Mouse (Mus musculus): Measurements from ENCODE around the gene Lypla2.

Gene Lypla2

DNA sequence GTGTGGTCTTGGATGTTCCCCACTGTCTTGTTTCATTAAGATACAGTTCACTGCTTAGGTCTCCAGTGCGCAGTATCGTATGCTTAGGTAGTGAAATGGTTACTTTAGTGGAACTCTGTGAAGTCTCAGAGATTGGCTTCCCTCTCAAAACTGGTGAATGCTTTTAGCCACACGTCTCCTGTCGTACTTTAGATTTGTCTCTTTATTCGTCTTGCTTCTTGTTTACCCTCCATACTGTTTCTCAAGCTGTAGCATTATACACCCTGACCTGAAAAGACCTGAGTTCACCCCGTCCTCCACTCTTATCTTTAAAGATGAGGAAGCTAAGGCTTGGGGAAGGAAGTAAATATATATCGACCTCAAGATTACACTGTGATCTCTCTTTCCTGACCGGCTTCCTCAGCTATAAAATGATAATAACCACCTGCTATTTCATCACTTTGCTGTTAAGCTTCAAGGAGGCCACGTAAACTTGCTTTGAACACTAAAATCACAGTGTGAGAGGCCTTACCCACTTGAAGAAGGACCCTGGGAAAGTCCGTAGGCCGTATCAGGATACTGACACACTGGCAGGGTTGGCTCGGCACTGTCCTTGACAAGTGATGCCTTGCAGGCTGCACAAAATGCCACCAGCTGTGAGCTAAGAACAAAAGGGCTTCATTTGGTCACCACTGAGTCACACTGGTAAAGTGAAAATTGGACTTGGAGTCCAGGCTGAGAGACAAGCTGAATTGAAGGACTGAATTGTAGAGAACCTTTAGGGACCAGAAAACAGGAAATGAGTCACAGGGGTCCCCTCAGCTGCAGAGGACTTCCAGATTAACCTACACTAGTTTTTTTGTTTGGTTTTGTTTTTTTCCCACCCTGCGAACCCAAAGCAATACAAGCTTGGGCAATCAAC lies 735 bp upstream of the Lypla2 start:
- DNase-seq (ENCODE audit: low read depth) = peak; percentile 73

DNA sequence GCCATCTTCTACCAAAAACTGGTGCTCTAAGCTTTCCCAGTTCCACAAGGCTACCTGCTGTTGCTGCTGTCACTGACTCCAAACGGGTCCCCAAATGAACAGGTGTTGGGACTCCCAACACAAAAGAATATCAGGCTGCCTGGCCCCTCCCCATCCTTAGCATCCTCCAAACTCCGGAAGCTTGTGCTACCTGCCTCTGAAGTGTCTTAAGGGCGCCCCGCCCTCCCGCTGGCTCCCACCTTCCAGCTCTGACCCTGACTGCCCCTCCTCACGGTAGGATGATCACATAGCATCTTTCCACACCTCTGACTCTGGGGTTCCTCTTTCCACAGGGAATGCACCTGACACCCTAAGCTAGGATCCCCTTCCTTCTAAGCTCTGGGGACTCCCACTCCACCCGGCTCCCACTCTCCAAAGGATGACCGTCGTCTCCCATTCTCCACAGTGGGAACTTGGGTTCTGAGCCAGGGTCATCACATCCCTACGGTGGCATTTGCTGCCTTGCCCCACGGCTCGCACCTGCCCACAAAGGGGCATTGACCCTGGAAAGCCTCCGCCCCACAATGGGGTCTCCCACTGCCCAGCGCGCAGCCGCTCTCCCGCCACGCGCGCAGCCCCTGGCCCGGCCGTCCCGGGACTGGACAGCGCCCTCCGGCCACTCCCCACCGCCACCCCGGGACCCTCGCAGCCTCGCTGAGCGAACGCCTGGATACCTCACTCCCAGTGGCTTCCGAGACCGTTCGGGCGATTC lies 446 bp downstream of the Lypla2 start:
- DNase-seq (ENCODE audit: low read depth) = no peak

DNA sequence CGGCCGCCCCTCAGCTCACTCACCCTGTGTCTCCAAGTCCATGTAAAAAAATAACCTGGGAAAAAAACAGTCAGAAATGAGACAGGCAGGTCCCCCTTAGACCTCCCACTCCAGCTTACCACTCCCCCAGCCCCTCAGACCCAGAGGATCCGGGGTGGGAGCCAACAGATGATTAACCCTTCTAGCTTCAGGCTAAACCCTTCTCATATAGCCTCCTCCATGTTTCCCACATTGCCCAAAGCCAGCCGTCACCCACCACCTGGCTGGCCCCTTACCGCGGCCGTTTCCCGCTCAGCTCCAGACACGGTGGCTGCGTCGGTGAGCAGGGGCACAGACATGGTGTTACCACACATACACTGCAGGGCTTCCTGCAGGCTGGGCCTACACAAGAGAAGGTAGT lies 1.8 kb downstream of the Lypla2 start:
- no peak for DNase-seq (ENCODE audit: low read depth)

DNA sequence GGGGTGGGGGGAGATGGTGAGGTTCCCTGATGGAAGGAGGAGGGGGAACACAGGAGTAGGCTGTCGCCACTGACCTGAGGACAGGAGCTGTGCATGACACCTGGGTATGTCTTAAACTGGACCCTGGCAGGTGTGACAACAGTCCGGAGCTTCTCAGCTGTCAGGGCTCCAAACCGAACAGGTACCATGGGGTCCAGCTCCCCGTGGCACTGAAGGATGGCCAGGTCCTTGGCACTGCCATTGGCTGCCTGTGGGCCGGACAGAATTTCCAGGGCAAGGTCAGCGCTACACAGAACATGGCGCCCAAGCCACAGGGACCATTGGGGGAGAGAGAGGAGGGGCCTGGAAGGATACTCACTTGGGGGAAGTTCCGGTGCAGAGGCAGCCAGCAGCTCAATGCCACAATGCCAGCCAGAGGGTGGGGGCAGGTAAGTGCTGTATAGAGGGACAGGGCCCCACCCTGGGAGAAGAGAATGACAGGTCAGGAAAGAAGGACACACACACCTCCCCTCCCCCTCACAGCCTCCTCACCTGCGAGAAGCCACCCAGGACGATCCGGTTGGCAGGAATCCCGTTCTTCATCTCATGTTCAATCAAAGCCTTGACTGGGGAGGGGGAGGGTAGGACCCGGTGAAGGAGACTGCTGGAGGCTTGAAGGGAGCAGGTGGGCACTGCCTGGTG lies 3.2 kb downstream of the Lypla2 start:
- DNase-seq (ENCODE audit: low read depth) = no peak

DNA sequence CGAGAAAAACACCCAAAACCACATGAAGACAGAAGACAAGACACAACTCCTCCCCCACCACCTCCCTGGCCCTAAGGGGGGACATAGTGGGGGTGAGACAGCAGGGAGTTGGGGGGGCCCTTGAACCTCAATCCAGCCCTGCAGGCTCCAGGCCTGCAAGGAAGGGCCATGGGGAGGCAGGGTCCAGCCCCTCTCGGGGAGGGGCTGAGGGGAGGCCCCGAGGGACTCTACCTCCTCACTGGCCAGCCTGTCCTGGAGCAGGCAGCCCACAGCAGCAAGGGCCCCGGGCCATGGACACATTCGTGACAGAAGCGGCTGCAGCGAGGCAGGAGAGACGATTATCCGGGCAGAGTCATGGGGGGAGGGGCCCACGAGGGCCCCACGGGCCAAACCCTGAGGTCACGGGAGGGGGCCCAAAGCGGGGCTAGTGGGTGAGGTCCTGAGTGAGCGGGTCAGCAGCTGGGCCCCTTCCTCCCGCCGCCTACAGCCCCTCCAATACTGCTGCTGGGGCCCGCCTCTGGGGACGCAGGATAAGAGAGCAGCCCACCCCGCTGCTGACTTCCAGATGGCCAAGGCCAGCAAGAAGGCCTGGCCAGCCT lies 4.1 kb downstream of the Lypla2 start:
- DNase-seq (ENCODE audit: low read depth) = no peak

DNA sequence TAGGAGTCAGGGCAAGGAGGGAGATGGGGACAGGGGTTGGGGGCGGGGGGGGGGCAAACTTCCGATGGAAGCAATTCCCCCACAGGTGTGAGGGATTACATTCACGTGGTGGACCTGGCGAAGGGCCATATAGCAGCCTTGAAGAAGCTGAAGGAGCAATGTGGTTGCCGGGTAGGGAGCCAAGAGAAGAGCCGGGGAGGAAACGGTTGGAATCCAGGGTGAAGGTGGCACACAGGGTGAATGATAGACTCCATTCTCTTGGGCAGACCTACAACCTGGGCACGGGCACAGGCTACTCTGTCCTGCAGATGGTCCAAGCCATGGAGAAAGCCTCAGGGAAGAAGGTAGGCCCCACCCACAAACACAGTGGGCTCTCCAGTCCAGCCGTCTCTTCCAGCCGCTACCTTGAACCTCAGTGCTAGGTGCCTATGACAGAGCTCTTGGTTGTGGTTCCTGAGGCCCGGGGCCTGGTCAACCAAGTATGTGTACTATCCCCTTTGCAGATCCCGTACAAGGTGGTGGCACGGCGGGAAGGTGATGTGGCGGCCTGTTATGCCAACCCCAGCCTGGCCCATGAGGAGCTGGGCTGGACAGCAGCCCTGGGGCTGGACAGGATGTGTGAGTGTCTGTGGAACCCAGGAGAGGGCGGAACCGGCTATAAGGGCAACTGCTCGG lies 5.2 kb downstream of the Lypla2 start:
- DNase-seq (ENCODE audit: low read depth) = no peak

DNA sequence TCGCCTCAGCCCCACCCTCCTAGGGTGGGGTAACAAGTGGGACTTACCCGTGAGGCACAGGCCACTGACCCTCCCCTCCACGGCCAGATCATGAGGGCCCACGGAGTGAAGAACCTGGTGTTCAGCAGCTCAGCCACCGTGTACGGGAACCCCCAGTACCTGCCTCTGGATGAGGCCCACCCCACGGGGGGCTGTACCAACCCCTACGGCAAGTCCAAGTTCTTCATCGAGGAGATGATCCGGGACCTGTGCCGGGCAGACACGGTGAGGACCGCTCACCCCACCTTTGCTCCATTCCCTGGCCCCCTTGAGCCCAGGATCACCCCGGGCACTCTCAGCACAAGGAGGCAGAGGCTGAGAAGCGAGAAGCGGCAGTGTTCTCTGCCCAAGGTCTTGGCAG lies 6.1 kb downstream of the Lypla2 start:
- no peak for DNase-seq (ENCODE audit: low read depth)

DNA sequence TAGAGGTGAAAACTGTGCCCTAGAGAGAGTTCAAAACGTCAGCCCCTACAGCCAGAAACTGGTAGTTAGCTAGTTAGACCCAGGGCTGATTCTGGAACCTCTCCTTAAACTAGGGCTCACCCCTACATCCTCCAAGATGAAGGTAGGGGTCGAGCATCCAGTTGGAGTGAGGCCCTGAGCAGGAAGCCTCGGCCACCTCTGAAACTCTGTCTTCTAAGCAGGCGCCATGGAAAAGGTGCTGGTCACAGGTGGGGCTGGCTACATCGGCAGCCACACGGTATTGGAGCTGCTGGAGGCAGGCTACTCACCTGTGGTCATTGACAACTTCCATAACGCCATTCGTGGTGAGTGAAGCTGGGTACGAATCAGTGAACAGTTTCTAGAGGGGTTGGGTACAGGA lies 7.3 kb downstream of the Lypla2 start:
- DNase-seq (ENCODE audit: low read depth) = no peak

DNA sequence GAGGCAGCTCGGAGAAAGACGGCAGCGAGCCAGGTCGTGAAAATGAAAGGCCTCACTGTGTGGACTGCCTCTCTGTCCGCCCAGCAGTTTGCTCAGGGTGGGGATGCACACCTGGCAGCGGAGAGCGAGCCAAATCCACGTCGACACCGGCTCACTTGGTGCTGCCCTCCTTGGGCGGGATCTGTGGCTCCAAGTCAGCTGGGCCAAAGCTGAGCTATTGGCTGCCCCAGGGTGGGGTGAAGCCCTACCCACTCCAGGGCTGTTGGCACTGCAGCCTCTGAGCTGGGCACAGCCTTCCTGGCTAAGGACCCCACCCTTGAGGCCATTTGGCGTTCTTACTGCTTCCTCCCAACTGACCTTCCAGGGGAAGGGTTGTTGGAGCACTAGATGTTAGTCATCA lies 8.0 kb downstream of the Lypla2 start:
- DNase-seq (ENCODE audit: low read depth) = peak; percentile 84

DNA sequence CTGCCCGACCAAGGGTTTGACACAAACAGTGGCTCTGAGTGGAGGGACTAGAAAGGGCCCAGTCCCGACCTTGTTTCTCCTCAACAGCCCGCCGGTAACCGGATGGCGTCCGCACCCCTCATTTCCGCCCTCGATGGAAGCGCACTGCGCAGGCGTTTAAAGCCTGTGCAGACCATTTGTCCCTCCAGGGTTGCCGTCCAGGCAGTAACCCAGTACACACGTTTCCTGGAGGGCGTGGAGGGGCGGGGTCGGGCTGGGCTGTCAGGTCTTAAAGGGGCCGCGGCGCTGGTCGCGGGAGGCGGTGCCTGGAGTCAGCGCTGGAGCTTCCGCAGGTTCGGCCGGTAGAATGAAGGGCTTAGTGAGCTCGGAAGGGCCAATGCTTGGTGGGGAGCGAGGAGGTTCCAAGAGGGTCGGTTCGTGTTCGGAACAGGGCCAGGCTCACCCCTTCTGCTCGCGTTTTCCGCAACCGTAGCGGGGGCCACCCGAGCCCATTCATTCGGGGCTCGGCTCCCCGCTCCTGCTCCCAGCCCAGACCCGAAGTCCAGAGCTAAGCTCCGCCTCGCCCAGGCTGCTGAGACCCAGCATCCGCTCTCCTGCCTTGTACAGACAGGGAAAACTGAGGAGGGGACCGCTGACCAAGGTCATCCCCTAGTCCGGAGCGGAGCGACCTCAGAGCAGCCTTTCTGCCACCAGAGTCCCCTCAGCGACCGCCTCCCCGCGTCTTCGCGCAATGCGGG lies 8.8 kb downstream of the Lypla2 start, which contains the start of gene Gale:
Gene Gale (plus strand): TSS at position 271 of the 737 bp plus-strand sequence.
- peak; percentile 99 for DNase-seq (ENCODE audit: low read depth)

DNA sequence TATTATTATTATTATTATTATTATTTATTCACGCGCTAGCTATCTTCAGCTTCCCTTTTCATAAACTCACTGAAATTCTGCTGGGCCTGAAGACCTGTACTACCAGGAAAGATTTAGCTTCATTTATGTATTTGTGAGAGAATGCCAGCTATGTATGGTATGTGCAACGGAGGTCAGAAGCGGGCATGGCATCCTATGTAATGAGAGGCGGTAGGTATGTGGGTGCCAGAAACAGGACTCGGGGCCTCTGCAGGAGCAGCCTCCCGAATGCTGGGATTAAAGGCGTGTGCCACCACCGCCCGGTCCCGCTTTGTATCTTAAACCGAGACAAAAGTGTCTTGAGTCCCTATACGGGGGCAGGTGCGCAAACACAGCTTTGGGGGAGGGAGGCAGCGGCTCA lies 9.5 kb downstream of the Lypla2 start:
- no peak for DNase-seq (ENCODE audit: low read depth)

DNA sequence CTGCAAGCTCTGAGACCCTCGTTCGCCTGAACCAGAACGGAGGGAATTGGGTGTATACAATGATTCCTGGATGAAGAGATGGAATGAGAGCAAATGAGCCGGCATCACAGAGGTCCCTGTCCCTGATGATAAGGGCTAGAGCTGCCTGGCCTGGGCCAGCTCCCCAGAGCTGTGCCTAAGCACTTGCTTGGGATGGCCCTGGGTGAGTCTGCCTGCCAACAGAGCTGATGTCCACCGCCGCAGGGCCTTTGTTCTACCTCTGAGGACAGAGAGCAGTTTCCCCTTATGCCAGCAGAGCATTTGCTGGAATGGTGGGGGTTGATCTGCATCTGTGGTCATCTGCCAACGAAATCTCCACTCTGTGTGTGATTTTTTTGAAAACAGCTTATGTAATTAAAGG lies 10.2 kb downstream of the Lypla2 start:
- no peak for DNase-seq (ENCODE audit: low read depth)

DNA sequence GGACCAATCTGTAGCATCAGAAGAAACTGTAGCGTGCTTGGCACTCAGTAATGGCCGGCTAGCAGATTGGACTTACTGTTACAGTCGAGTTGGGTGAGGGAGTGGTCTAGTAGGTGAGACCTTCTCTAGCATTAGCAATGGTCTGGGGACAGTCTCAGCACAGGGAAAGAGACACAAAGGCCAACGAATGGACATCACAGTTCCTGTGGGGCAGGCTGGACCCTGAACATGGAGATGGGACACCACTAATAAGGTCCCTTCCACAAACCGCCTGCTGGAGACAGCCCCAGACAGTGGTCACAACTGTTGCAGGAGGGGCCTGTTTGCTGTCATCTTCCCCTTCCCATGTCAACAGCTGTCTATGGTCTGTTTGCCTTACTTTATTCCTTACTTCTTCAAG lies 10.7 kb downstream of the Lypla2 start:
- DNase-seq (ENCODE audit: low read depth) = no peak

DNA sequence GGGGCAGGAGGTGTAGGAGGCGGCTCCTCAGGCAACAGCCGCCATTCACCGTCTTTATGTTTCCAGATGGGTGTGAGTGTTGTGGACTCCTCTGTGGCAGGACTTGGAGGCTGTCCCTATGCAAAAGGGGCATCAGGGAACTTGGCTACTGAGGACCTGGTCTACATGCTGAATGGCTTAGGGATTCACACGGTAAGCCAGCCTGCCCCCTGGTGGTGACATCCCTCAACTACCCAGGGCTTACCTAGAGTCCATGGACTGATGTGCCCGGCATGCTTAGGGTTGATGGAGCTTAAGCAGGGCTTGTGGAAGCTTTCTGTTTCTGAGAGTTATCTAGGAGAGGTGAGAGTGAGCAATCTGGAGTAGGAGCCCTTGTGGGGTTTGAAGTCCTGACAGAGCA lies 11.7 kb downstream of the Lypla2 start:
- DNase-seq (ENCODE audit: low read depth) = peak; percentile 86

DNA sequence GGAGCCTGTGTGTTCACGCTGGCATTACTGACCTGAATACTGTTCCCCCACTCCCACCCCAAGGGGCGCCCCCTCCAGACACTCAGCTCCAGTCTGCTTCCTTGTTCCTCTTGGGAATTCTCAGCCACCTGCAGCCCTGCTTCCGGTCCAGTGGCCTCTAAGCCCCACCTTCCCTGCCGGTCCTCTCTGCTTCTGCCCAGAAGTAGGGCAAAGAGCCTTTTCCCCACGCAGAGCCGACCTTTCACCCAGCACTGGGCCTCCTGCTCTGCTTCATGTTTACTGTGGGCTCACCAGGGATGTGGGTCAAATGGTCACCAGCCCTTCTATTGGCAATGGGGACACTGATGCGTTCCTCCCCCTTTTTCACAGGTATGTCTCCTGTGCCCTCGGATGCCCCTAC lies 14.1 kb downstream of the Lypla2 start:
- no peak for DNase-seq (ENCODE audit: low read depth)

DNA sequence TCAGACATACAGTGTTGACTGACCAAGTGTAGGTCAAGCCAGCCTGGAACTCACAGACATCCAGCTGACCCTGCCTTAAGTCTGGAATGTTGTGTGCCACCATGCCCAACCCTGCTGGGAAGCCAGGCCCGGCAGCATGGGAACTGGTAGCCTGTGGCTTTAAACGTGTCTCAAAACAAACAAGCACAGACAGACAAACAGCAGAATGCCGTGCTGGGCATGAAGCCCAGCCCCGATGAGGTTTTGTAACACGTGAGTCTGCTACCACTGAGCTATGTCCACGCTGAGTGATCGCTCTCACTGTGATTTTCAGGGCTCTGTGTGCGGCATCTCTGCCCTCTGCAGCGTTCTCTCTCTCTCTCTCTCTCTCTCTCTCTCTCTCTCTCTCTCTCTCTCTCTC lies 16.5 kb downstream of the Lypla2 start:
- no peak for DNase-seq (ENCODE audit: low read depth)

DNA sequence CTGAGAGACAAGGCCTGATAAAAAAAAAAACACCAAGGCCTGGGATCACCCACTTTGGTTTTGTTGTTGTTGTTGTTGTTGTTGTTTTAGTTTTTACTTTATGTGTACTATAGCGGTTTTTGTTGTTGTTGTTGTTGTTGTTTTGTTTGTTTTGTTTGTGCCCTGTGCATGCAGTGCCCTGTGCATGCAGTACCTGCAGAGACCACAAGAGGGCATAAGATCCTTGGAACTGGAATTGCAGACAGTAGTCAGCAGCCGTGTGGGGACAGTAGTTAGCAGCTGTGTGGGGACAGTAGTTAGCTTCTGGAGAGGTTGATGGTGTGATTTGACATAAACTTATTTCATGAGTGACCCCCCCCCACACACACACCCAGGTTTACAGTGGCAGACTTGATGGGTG lies 18.2 kb downstream of the Lypla2 start:
- DNase-seq (ENCODE audit: low read depth) = peak; percentile 75

DNA sequence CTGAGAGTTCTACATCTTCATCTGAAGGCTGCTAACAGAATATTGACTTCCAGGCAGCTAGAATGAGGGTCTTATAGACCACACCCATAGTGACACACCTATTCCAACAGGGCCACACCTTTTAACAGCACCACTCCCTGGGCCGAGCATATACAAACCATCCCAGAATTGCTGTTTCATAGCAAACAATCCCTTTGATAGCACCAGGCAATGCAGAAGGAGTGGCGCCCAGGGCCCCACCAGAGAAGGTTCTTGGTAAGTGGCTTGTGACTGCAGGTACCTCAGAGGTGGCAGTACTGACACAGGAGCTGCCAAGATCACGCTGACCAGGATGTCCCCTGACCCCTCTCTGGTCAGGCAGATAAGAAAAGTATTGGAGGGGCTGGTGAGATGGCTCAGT lies 19.2 kb downstream of the Lypla2 start:
- no peak for DNase-seq (ENCODE audit: low read depth)

DNA sequence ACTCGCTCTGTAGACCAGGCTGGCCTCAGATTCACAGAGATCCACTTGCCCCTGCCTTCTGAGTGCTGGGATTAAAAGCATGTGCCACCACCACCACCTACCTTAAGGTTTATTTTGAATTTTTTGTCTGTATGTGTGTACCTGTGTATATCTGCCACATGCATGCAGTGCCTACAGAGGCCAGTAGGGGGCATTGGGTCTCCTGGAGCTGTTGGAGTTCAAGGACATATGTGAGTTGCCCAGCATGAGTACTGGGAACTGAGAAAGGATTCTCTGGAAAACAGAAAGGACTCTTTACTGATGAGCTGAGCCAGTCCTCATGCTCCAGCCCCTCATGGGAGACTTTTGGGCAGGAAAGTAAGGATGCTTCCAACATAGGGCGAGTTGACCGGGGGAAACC lies 20.9 kb downstream of the Lypla2 start:
- DNase-seq (ENCODE audit: low read depth) = no peak

DNA sequence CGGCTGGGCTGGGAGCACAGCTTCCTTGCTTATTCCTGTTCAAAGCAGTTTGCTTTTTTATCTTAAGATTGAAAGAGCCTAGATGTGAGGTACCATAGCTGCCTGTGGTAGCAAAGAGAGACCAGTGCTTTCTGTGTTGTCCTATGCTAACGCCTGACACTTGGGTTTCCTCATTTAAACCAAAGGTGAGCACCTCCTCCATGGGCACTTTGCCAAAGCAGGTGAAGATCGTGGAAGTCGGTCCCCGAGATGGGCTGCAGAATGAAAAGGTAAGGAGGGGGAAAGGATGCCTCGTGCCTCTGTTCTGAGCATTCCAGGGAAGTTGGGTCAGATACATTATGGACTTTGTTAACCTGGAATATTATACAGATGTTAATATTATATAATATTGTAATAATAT lies 22.1 kb downstream of the Lypla2 start:
- no peak for DNase-seq (ENCODE audit: low read depth)

DNA sequence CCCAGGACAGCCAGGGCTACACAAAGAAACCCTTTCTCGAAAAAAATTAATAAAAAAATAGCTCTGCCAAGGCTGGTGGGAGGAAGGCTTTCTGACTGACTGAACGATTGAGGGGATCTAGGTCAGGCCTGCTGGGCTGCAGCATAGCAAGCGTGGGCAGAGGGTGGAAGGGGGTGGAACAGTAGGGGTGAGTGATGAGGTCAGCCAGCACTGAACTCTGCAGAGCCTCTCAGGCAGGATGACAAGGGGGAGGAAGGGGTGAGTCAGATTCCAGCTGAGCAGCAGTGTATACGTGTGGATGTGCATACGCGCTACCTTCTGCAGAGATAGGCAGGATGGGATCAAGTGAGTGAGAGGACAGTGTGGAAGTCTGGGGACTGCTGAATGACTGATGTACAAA lies 22.5 kb downstream of the Lypla2 start:
- DNase-seq (ENCODE audit: low read depth) = peak; percentile 71
